Mouse (Mus musculus): ENCODE data around the gene Cycs.

DNA sequence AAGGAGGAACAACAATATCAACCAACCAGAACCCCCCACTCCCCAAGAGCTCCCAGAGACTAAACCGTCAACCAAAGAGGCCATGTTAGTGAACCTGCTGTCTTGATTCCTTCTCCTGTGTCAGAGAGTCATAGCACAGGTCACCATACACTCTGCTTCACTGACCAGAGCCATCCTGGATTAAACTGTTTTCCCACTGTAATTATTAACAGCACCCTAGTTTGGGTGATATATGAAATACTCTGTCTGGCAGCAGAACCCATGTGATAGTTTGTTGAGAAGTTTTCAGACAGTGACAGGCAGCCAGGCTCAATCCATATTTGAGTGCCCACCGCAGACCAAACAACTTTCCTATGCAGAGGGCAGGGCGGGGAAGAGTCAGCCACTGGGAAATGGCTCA lies 31.0 kb downstream of the Cycs start:
- TF ChIP-seq POLR2A (IDR thresholded peaks at IDR 0.05; ENCODE audit: low read depth, low read length) (no peak), CTCF (conservative IDR thresholded peaks at IDR 0.05; ENCODE audit: insufficient read depth, insufficient read length, low read depth, low read length) (no peak)

Data from kidney, adult 2 months (tissue).